Mouse (Mus musculus) CH12.LX (cell line): Measurements from ENCODE around the gene Cdh24. TPM values are rescaled to one million over a fixed set of nuclear protein-coding genes. Genes with fewer than 3 reads are reported as not detected.

Experiments
- DNase-seq: peaks from one replicate; pipeline ENCODE4 v3.0.0-alpha.2; 2013; ENCODE audit errors: extremely low read depth
- H3K27ac ChIP-seq: 2 replicates; pipeline ENCODE4 v1.5.1; 2012; ENCODE audit warnings: low read depth, mild to moderate bottlenecking, control low read depth, moderate library complexity; ENCODE audit not compliant: insufficient read depth
- H3K27me3 ChIP-seq: replicated peaks from 2 replicates; pipeline ENCODE3; 2012; ENCODE audit warnings: inconsistent platforms
- H3K36me3 ChIP-seq, 2 experiments: replicated peaks in 1 of 2; 2 replicates each; pipeline versions ENCODE3 to v1.6.1; 2012; ENCODE audit warnings: inconsistent platforms in 1 of 2, low read length in 1 of 2, mild to moderate bottlenecking in 1 of 2, mixed read lengths in 1 of 2, moderate library complexity in 1 of 2; ENCODE audit not compliant: control insufficient read depth in 1 of 2, insufficient read depth in 1 of 2
- H3K4me1 ChIP-seq, 2 experiments: 2 replicates each; pipeline ENCODE4 v1.6.1; 2012; ENCODE audit warnings: inconsistent platforms in 1 of 2, moderate library complexity in 1 of 2; ENCODE audit not compliant: insufficient read depth in 2 of 2, control insufficient read depth in 1 of 2
- H3K4me2 ChIP-seq: 2 replicates; pipeline ENCODE4 v1.6.1; 2012; ENCODE audit warnings: low read depth, mild to moderate bottlenecking, control low read depth; ENCODE audit not compliant: poor library complexity, insufficient read depth, severe bottlenecking
- H3K4me3 ChIP-seq, 3 experiments: fragments of 150-350 bp in 1 of 3; sonication (generic) in 1 of 3; replicated peaks in 1 of 3; 2 replicates each; pipeline versions ENCODE3 to v1.5.1; 2011 to 2012; ENCODE audit warnings: low read depth in 2 of 3, low read length in 2 of 3, mild to moderate bottlenecking in 2 of 3, moderate library complexity in 2 of 3, control low read depth in 1 of 3, improper control_type of control experiment in 1 of 3, inconsistent platforms in 1 of 3, mixed read lengths in 1 of 3; ENCODE audit not compliant: poor library complexity in 1 of 3
- H3K79me2 ChIP-seq: replicated peaks from 2 replicates; pipeline ENCODE4 v1.6.1; 2012; ENCODE audit warnings: mild to moderate bottlenecking, moderate library complexity; ENCODE audit not compliant: control insufficient read depth, poor library complexity, insufficient read depth, severe bottlenecking; ENCODE audit errors: extremely low read depth
- H3K9ac ChIP-seq: 2 replicates; pipeline ENCODE4 v1.6.1; 2012; ENCODE audit warnings: low read depth, mild to moderate bottlenecking, control low read depth, moderate library complexity; ENCODE audit not compliant: insufficient read depth
- H3K9me3 ChIP-seq: replicated peaks from 2 replicates; pipeline ENCODE3; 2012; ENCODE audit warnings: low read length, inconsistent platforms, mixed read lengths
- BHLHE40 ChIP-seq: IDR thresholded peaks from 2 replicates; pipeline ENCODE4 v1.6.1; 2011; ENCODE audit warnings: mild to moderate bottlenecking, low read depth, low read length, improper control_type of control experiment
- CHD1 ChIP-seq: IDR thresholded peaks from 2 replicates; pipeline ENCODE4 v1.6.1; 2012; ENCODE audit warnings: low read depth, low read length, improper control_type of control experiment, inconsistent platforms
- CHD2 ChIP-seq: IDR thresholded peaks from 2 replicates; pipeline ENCODE4 v1.6.1; 2011; ENCODE audit warnings: low read length, improper control_type of control experiment
- CTCF ChIP-seq, 2 experiments: IDR thresholded peaks in 1 of 2; conservative IDR thresholded peaks in 1 of 2; 2 replicates each; pipeline ENCODE4 v1.5.1; 2011 to 2012; ENCODE audit warnings: low read depth in 2 of 2, low read length in 2 of 2, improper control_type of control experiment in 1 of 2, inconsistent platforms in 1 of 2, mild to moderate bottlenecking in 1 of 2, moderate library complexity in 1 of 2
- E2F4 ChIP-seq: IDR thresholded peaks from 2 replicates; pipeline ENCODE4 v1.6.1; 2011; ENCODE audit warnings: low read depth, low read length, improper control_type of control experiment; ENCODE audit not compliant: insufficient replicate concordance
- ELF1 ChIP-seq: IDR thresholded peaks from 2 replicates; pipeline ENCODE4 v1.6.1; 2014; ENCODE audit warnings: low read depth, mild to moderate bottlenecking, inconsistent platforms, low read length, improper control_type of control experiment
- EP300 ChIP-seq: IDR thresholded peaks from 2 replicates; pipeline ENCODE4 v1.6.1; 2011; ENCODE audit warnings: low read length, improper control_type of control experiment
- ETS1 ChIP-seq: conservative IDR thresholded peaks from 2 replicates; pipeline ENCODE4 v1.6.1; 2012; ENCODE audit warnings: low read depth, mild to moderate bottlenecking, inconsistent platforms, low read length, improper control_type of control experiment, moderate library complexity
- GABPA ChIP-seq: IDR thresholded peaks from 2 replicates; pipeline ENCODE4 v1.6.1; 2012; ENCODE audit warnings: low read depth, low read length, improper control_type of control experiment, inconsistent platforms; ENCODE audit not compliant: insufficient replicate concordance
- JUN ChIP-seq: IDR thresholded peaks from 2 replicates; pipeline ENCODE4 v1.6.1; 2011; ENCODE audit warnings: low read depth, mild to moderate bottlenecking, low read length, improper control_type of control experiment, moderate library complexity; ENCODE audit not compliant: insufficient read depth
- MAFK ChIP-seq: IDR thresholded peaks from 2 replicates; pipeline ENCODE4 v1.6.1; 2011; ENCODE audit warnings: low read length, improper control_type of control experiment; ENCODE audit not compliant: insufficient replicate concordance
- MAX ChIP-seq: IDR thresholded peaks from 2 replicates; pipeline ENCODE4 v1.6.1; 2011; ENCODE audit warnings: low read length, improper control_type of control experiment
- MAZ ChIP-seq: IDR thresholded peaks from 2 replicates; pipeline ENCODE4 v1.6.1; 2012; ENCODE audit warnings: low read depth, mild to moderate bottlenecking, inconsistent platforms, low read length, improper control_type of control experiment, moderate library complexity
- MEF2A ChIP-seq: IDR thresholded peaks from 2 replicates; pipeline ENCODE4 v1.6.1; 2014; ENCODE audit warnings: low read depth, mild to moderate bottlenecking, inconsistent platforms, low read length, improper control_type of control experiment, borderline replicate concordance
- MXI1 ChIP-seq: IDR thresholded peaks from 2 replicates; pipeline ENCODE4 v1.6.1; 2011; ENCODE audit warnings: mild to moderate bottlenecking, low read depth, low read length, improper control_type of control experiment
- NELFE ChIP-seq: IDR thresholded peaks from 2 replicates; pipeline ENCODE4 v1.6.1; 2011; ENCODE audit warnings: low read depth, low read length, improper control_type of control experiment
- NRF1 ChIP-seq: IDR thresholded peaks from 2 replicates; pipeline ENCODE4 v1.6.1; 2014; ENCODE audit warnings: low read depth, mild to moderate bottlenecking, inconsistent platforms, low read length, improper control_type of control experiment, moderate library complexity
- POLR2AphosphoS2 ChIP-seq: IDR thresholded peaks from 2 replicates; pipeline ENCODE4 v1.6.1; 2011; ENCODE audit warnings: low read depth, low read length, improper control_type of control experiment
- RAD21 ChIP-seq: IDR thresholded peaks from 2 replicates; pipeline ENCODE4 v1.6.1; 2011; ENCODE audit warnings: low read depth, mild to moderate bottlenecking, low read length, improper control_type of control experiment, moderate library complexity
- SIN3A ChIP-seq: IDR thresholded peaks from 2 replicates; pipeline ENCODE4 v1.6.1; 2012; ENCODE audit warnings: low read length, improper control_type of control experiment, inconsistent platforms
- TCF12 ChIP-seq: IDR thresholded peaks from 2 replicates; pipeline ENCODE4 v1.6.1; 2014; ENCODE audit warnings: low read depth, mild to moderate bottlenecking, inconsistent platforms, low read length, improper control_type of control experiment
- UBTF ChIP-seq: IDR thresholded peaks from 2 replicates; pipeline ENCODE4 v1.6.1; 2012; ENCODE audit warnings: low read depth, mild to moderate bottlenecking, inconsistent platforms, low read length, improper control_type of control experiment, moderate library complexity
- USF1 ChIP-seq: IDR thresholded peaks from 2 replicates; pipeline ENCODE4 v1.6.1; 2014; ENCODE audit warnings: low read depth, mild to moderate bottlenecking, inconsistent platforms, low read length, improper control_type of control experiment
- ZC3H11A ChIP-seq: IDR thresholded peaks from 2 replicates; pipeline ENCODE4 v1.6.1; 2012; ENCODE audit warnings: low read depth, mild to moderate bottlenecking, inconsistent platforms, low read length, improper control_type of control experiment
- ZKSCAN1 ChIP-seq: IDR thresholded peaks from 2 replicates; pipeline ENCODE4 v1.6.1; 2012; ENCODE audit warnings: low read depth, inconsistent platforms, low read length, improper control_type of control experiment, borderline replicate concordance
- ZMIZ1 ChIP-seq: IDR thresholded peaks from 2 replicates; pipeline ENCODE4 v1.6.1; 2012; ENCODE audit warnings: low read depth, mild to moderate bottlenecking, inconsistent platforms, low read length, improper control_type of control experiment
- dilution Hi-C: fragments of 300-500 bp; cut with MboI; formaldehyde crosslinking; loops from 2 replicates; pipeline ENCODE4 v1.14.3; 2020; ENCODE audit warnings: low sequenced_read_pairs; ENCODE audit not compliant: extremely low pct_unique_long_range_greater_than_20kb, extremely low pct_ligation_motif_present
- in situ Hi-C: fragments of 300-500 bp; cut with MboI; formaldehyde crosslinking; loops from 3 replicates; pipeline ENCODE4 v1.14.3; 2019; ENCODE audit warnings: low sequenced_read_pairs, low pct_ligation_motif_present, low pct_unique_long_range_greater_than_20kb, mixed read lengths
- polyA plus RNA-seq: library from polyadenylated mRNA; unstranded; fragments of >175 nt; gene quantifications from 2 replicates; pipeline ENCODE4 v1.2.1, GENCODE M21; 2012; ENCODE audit warnings: low read depth; ENCODE audit not compliant: insufficient read length
- total RNA-seq, 2 experiments: library from RNA; depleted of rRNA; stranded (reverse); fragments of 300-350 nt in 1 of 2; fragments of >200 nt in 1 of 2; gene quantifications; 2 replicates each; pipeline ENCODE4 v1.2.3; 2012 to 2014

Gene Cdh24
- total and polyA plus RNA-seq, 3 experiments, result 1.0 to 4.9 (median 1.6) TPM

DNA sequence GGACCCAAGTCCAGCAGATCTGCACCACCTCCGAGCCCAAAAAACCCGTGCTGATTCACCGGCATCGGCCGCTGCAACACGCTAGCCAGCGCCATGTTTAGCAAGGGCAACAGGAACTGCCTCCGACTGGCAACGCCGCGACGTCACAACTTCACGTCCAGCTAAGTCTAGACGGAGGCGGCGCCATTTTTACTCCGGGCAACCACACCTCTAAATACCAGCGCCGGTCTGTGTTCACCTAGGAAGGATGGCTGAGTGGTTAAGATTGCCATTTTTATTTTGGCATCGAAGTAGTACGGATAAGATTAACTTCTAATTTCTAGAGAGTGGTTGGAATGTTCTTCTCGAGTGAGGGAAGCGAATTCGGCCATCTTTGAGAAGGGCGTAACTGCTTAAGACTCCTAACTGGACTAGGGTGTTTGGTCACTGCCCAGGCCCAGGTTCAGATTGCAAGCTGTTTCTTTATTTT is 23.2 kb downstream of the Cdh24 start, which contains the start of gene Psmb5 (continued):
- TF ChIP-seq TCF12, result peak; percentile 70; the same call in 1 of the 2 replicates
- no peak for TF ChIP-seq CHD1
- no peak for TF ChIP-seq JUN
- no peak for TF ChIP-seq ZKSCAN1
- TF ChIP-seq POLR2AphosphoS2, result no peak
- TF ChIP-seq MAZ, result no peak
- TF ChIP-seq USF1, result no peak
- no peak for TF ChIP-seq UBTF

DNA sequence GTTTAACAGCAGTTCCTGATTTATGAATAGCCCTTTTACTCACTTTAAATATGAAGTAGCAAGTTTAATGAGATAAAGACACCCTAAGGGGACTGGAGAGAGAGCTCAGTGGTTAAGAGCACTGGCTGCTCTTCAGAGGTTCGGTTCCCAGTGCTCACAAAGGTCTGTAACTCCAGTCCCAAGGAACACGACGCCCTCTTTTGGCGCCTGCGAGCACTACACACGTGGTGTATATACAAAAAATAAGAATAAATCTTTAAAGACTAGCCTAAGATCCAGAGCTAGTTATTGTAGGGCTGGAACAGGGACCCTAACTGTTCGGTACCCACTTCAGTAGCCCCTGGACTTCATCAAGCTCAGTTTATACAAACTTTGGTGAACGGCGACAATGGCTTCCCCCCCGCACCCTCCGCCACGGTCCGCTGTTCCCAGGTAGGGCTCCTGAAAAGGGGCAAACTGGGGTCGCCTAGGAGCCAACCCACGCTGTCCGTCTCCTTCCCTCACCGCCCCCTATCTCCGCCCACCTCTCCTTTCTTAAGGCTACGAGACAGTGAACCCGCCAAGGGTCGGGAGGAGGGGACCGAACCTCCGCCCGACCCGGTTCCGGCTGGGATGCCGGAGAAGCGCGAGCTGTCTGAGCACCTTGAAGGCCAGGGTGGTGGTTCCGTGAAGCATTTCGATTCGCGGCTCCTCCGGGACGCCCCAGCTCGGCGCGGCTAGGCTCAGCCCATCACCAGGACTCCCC is 23.8 kb downstream of the Cdh24 start:
- DNase-seq, result peak; percentile 45
- Histone ChIP-seq H3K79me2 (peaks cover 18% of the 10 kb centered on the region), H3K4me2 (peak overlapping the region; percentile 30), H3K36me3 (peaks cover 31 to 36% of the 10 kb centered on the region in 2 experiments), H3K4me1 (peaks cover 5 to 13% of the 10 kb centered on the region in 2 experiments; a peak in 3 of 4 replicates), H3K4me3 (peak overlapping the region; percentile 93 to 97 (median 93)), H3K9me3 (peaks cover 3% of the 10 kb centered on the region), H3K27me3 (no peaks in the 10 kb centered on the region), H3K27ac (peak overlapping the region; percentile 40; the same call in 1 of the 2 replicates), H3K9ac (peak overlapping the region; percentile 96)
- dilution Hi-C loops, result no loop called here
- in situ Hi-C loops, result no loop called here
- TF ChIP-seq ELF1 (no peak), TCF12 (no peak), UBTF (no peak), USF1 (no peak), CTCF (conservative IDR thresholded peaks at IDR 0.05 in 1 of 2, IDR thresholded peaks at IDR 0.05 in 1 of 2; ENCODE audit: low read depth in 2 of 2, low read length in 2 of 2) (peak; percentile 35 to 37; a peak in 3 of 4 replicates), MAX (0 out of 2 replicates have a peak, but pooled peaks have one; percentile 24), SIN3A (no peak)

DNA sequence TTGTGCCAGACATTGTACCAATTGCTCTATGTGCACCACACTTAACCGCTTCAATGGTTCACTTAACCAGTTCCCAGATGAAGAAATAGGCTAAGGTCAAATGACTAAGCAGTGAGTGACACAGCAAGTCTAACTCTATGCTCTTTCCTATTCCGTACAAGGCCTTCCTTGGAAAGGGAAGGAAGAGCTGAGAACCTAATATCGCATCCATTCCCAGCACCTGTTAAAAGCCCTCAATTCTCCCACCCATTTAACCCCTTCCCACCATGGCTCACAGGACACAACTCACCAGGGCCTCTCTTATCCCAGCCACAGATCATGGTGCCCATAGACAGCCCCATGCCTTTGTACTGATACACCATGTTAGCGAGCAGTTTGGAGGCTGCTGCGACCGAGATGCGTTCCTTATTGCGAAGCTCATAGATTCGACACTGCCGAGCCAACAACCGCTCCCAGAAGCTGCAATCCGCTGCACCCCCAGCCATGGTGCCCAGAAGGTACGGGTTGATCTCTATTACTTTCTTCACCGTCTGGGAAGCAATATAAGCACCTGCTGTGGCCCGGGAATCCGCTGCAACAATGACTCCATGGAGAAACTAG is 24.8 kb downstream of the Cdh24 start:
- TF ChIP-seq TCF12 (no peak), NELFE (no peak), ZC3H11A (no peak), MEF2A (no peak), MAFK (no peak), GABPA (no peak), CHD2 (no peak), ELF1 (no peak), RAD21 (no peak), NRF1 (no peak), EP300 (no peak), JUN (no peak), ZMIZ1 (no peak), E2F4 (no peak), BHLHE40 (no peak), MAX (no peak), MXI1 (no peak), ETS1 (no peak)
- TF ChIP-seq, all 38 proteins: peak for 0
- Histone ChIP-seq H3K4me2 (peak overlapping the region; percentile 30), H3K27ac (no peak overlapping the region), H3K27me3 (no peaks in the 10 kb centered on the region), H3K4me1 (peaks cover 5 to 13% of the 10 kb centered on the region in 2 experiments; a peak in 3 of 4 replicates), H3K9me3 (peaks cover 3% of the 10 kb centered on the region), H3K4me3 (no peak overlapping the region), H3K9ac (no peak overlapping the region), H3K36me3 (peaks cover 36 to 43% of the 10 kb centered on the region in 2 experiments), H3K79me2 (peaks cover 18% of the 10 kb centered on the region)
- in situ Hi-C loops, result no loop called here
- no peak for DNase-seq
- dilution Hi-C loops, result no loop called here
